Mouse (Mus musculus) cerebellum, adult 9-11 months (tissue): ENCODE data around the gene Zbtb24.

Experiments
- DNase-seq: peaks from one replicate; pipeline ENCODE4 v3.0.0; 2022

Zbtb24 gene

GRCm38 (mm10) chr10:41509160-41509559 is 59.0 kb downstream of the Zbtb24 start:
- no peak for DNase-seq

GRCm38 (mm10) chr10:41514301-41514700 is 64.1 kb downstream of the Zbtb24 start:
- DNase-seq = no peak

- DNase-seq = no peak
Observed at GRCm38 (mm10) chr10:41514921-41515320, 64.7 kb downstream of the Zbtb24 start.
